25 mouse cellular contexts compared by ENCODE assay signal in genomic region chr10:126662765-126663164, GRCm38 (mm10).
"Had no signal": no experiment of that assay in that cellular context is flagged by ENCODE, and none has a peak within 500 bp of the region (broad histone marks: within the 10 kb centered on the region; RNA-seq: fewer than 3 reads in every experiment).

No protein-coding gene starts in this region.

- H3K4me2 ChIP-seq: heart, embryonic 12.5 days; hindbrain, embryonic 12.5 days; hindbrain, embryonic 14.5 days; limb, embryonic 12.5 days; liver, embryonic 11.5 days; liver, embryonic 13.5 days had no signal

- H3K4me1 ChIP-seq: heart, embryonic 10.5 days; heart, embryonic 12.5 days; hindbrain, embryonic 10.5 days; hindbrain, embryonic 12.5 days; liver, embryonic 13.5 days had no signal

- H3K9me3 ChIP-seq: heart, embryonic 10.5 days; hindbrain, embryonic 10.5 days; hindbrain, embryonic 12.5 days; limb, embryonic 10.5 days had no signal

- ATAC-seq: hindbrain, embryonic 16.5 days; inflammation-experienced regulatory T-cells, adult 6 months; intestine, postnatal 0 days had no signal

- H3K27ac ChIP-seq: gastrocnemius, adult 2 months; heart, embryonic 10.5 days; hindbrain, embryonic 10.5 days; hindbrain, embryonic 12.5 days; hindbrain, embryonic 14.5 days; layer of hippocampus, adult 2 months; left cerebral cortex, adult 2 months; limb, embryonic 10.5 days; liver, embryonic 13.5 days had no signal

- DNase-seq: gastrocnemius, adult 2 months; gastrocnemius, postnatal 10 days; gastrocnemius, postnatal 25 days; heart, adult 18-20 months; heart, postnatal 10 days; heart, postnatal 4 days; kidney, adult 18-20 months; kidney, adult 8-10 months; kidney, postnatal 10 days; kidney, postnatal 25 days; liver; liver, embryonic 13.5 days had no signal

- H3K27me3 ChIP-seq: heart, embryonic 12.5 days; hindbrain, embryonic 12.5 days; limb, embryonic 12.5 days; liver, embryonic 13.5 days had no signal

- H3K36me3 ChIP-seq: heart, embryonic 10.5 days; heart, embryonic 12.5 days; hindbrain, embryonic 10.5 days; hindbrain, embryonic 12.5 days; limb, embryonic 10.5 days; limb, embryonic 12.5 days; liver, embryonic 13.5 days had no signal

- H3K4me3 ChIP-seq: gastrocnemius, adult 2 months; heart, embryonic 10.5 days; heart, embryonic 12.5 days; hindbrain, embryonic 10.5 days; hindbrain, embryonic 12.5 days; layer of hippocampus, adult 2 months; left cerebral cortex, adult 2 months; limb, embryonic 10.5 days; limb, embryonic 12.5 days; liver, embryonic 13.5 days had no signal

- H3K9ac ChIP-seq: heart, embryonic 12.5 days; hindbrain, embryonic 12.5 days; hindbrain, embryonic 14.5 days; limb, embryonic 12.5 days; liver, embryonic 13.5 days had no signal
